Mouse (Mus musculus) adrenal gland, adult (tissue): ENCODE results near the gene Arhgap45.

Source experiments
- DNase-seq, 2 experiments: peaks; one replicate each; pipeline ENCODE4 v3.0.0; 2022 to 2023; ENCODE audit warnings: low spot score in 1 of 2; ENCODE audit not compliant: inconsistent age in 2 of 2

The Arhgap45 gene

GRCm38 (mm10) chr10:79986963-79987362, 29.5 kb upstream of the Arhgap45 start:
- DNase-seq: peak; percentile 86 to 93

GRCm38 (mm10) chr10:79987771-79988505, 28.5 kb upstream of the Arhgap45 start:
- DNase-seq: peak in 1 of 2 experiments; percentile 64

GRCm38 (mm10) chr10:79988506-79989271, 27.8 kb upstream of the Arhgap45 start, which contains the start of gene Cnn2:
TSS of gene Cnn2 (plus strand) at chr10:79988584.
- DNase-seq: peak; percentile 73 to 78

- DNase-seq: no peak
Measured at GRCm38 (mm10) chr10:79989272-79989786, 27.1 kb upstream of the Arhgap45 start.

- no peak for DNase-seq
Measured at GRCm38 (mm10) chr10:79989870-79990269, 26.6 kb upstream of the Arhgap45 start.

GRCm38 (mm10) chr10:79991099-79991498, 25.4 kb upstream of the Arhgap45 start:
- DNase-seq: no peak

- no peak for DNase-seq
Measured at GRCm38 (mm10) chr10:79991548-79991947, 24.9 kb upstream of the Arhgap45 start.

- peak in 1 of 2 experiments; percentile 66 for DNase-seq
Measured at GRCm38 (mm10) chr10:79994397-79995115, 21.9 kb upstream of the Arhgap45 start.

GRCm38 (mm10) chr10:79995636-79996035, 20.8 kb upstream of the Arhgap45 start:
- no peak for DNase-seq

GRCm38 (mm10) chr10:79996272-79997033, 20.0 kb upstream of the Arhgap45 start, which contains the start of gene Abca7:
TSS of gene Abca7 (plus strand) at chr10:79996494.
- peak; percentile 96 to 99 for DNase-seq

- DNase-seq: peak; percentile 71 to 89
Measured at GRCm38 (mm10) chr10:79997034-79997760, 19.3 kb upstream of the Arhgap45 start.

- DNase-seq: peak in 1 of 2 experiments; percentile 62
Measured at GRCm38 (mm10) chr10:79997819-79998218, 18.6 kb upstream of the Arhgap45 start.

GRCm38 (mm10) chr10:80001945-80002344, 14.5 kb upstream of the Arhgap45 start:
- DNase-seq: no peak

GRCm38 (mm10) chr10:80002829-80003228, 13.6 kb upstream of the Arhgap45 start:
- DNase-seq: no peak

GRCm38 (mm10) chr10:80003374-80004232, 12.8 kb upstream of the Arhgap45 start:
- peak in 1 of 2 experiments; percentile 64 for DNase-seq

GRCm38 (mm10) chr10:80004233-80004705, 12.2 kb upstream of the Arhgap45 start:
- peak; percentile 86 to 90 for DNase-seq

- DNase-seq: no peak
Measured at GRCm38 (mm10) chr10:80011740-80012139, 4.7 kb upstream of the Arhgap45 start.

GRCm38 (mm10) chr10:80013609-80014008, 2.8 kb upstream of the Arhgap45 start:
- no peak for DNase-seq
